Mouse (Mus musculus) CD4-positive naive resting alpha-beta T cell, adult 57 days (primary cell): Measurements from ENCODE around the gene Lsp1. TPM values are rescaled to one million over a fixed set of nuclear protein-coding genes. Genes with fewer than 3 reads are reported as not detected.

ENCODE experiments used
- total RNA-seq: library from RNA; stranded (reverse); gene quantifications from one replicate; pipeline ENCODE4 v1.2.4, GENCODE M21; 2023

Lsp1 gene
- 603 TPM for total RNA-seq

GRCm38 (mm10) chr7:142460636-142461077, at the start of gene Lsp1:
Gene Lsp1, plus strand, starts transcription at chr7:142460809.

GRCm38 (mm10) chr7:142434137-142434865, 26.3 kb upstream of the Lsp1 start, which contains the start of gene Syt8:
Gene Syt8, plus strand, starts transcription at chr7:142434850.

GRCm38 (mm10) chr7:142441585-142441984, 19.0 kb upstream of the Lsp1 start, which contains the start of gene Tnni2:
Gene Tnni2, plus strand, starts transcription at chr7:142441808.

GRCm38 (mm10) chr7:142498575-142498974, 38.0 kb downstream of the Lsp1 start, which contains the start of gene Tnnt3:
Gene Tnnt3, plus strand, starts transcription at chr7:142498836.

GRCm38 (mm10) chr7:142532671-142533058, 72.1 kb downstream of the Lsp1 start, which contains the start of gene Mrpl23:
Gene Mrpl23, plus strand, starts transcription at chr7:142532686.

Other genes starting within 250 kb of the Lsp1 start
- not detected for gene Gm7579, start 248.9 kb upstream of the Lsp1 start, total RNA-seq
- gene Krtap5-5, start 230.8 kb upstream of the Lsp1 start, total RNA-seq = not detected
- not detected for gene Gm40460, start 219.7 kb upstream of the Lsp1 start, total RNA-seq
- gene Gm2431, start 202.5 kb upstream of the Lsp1 start, total RNA-seq = not detected
- not detected for gene Gm4559, start 186.4 kb upstream of the Lsp1 start, total RNA-seq
- not detected for gene Krtap5-1, start 163.7 kb upstream of the Lsp1 start, total RNA-seq
- not detected for gene Krtap5-4, start 157.3 kb upstream of the Lsp1 start, total RNA-seq
- gene Ifitm10, start 87.1 kb upstream of the Lsp1 start, total RNA-seq = 6.4 TPM
- 0.83 TPM for gene Gm49369, start 78.1 kb upstream of the Lsp1 start, total RNA-seq
- 233 TPM for gene Ctsd, start 72.8 kb upstream of the Lsp1 start, total RNA-seq
- not detected for gene Syt8, start 26.0 kb upstream of the Lsp1 start, total RNA-seq
- gene Tnni2, start 19.0 kb upstream of the Lsp1 start, total RNA-seq = not detected
- 35.6 TPM for gene Tnnt3, start 38.0 kb downstream of the Lsp1 start, total RNA-seq
- gene Mrpl23, start 71.9 kb downstream of the Lsp1 start, total RNA-seq = 19.6 TPM
- gene Igf2, start 206.0 kb downstream of the Lsp1 start, total RNA-seq = 1.3 TPM
- gene Gm49394, start 209.1 kb downstream of the Lsp1 start, total RNA-seq = not detected